Mouse (Mus musculus) testis, adult 2 months (tissue): ENCODE data around the gene Asic2.

ENCODE experiments used
- CTCF ChIP-seq: fragments of 200-500 bp; IDR thresholded peaks from 2 replicates; pipeline ENCODE4 v1.5.1; 2012; ENCODE audit warnings: low read depth, mild to moderate bottlenecking, inconsistent platforms, low read length, moderate library complexity; ENCODE audit not compliant: control insufficient read depth, insufficient read depth, insufficient replicate concordance
- POLR2A ChIP-seq: fragments of 200-500 bp; IDR thresholded peaks from 2 replicates; pipeline ENCODE4 v1.6.1; 2012; ENCODE audit warnings: low read depth, mild to moderate bottlenecking, inconsistent platforms, low read length, moderate library complexity; ENCODE audit not compliant: control insufficient read depth

GRCm38 (mm10) chr11:81695501-81695900 is 272.8 kb downstream of the Asic2 start:
- TF ChIP-seq CTCF (no peak), POLR2A (no peak)
